Mouse (Mus musculus) thymus, postnatal 4 days (tissue): ENCODE measurements around the gene Eif3m.
"Not testable (repeated sequence)": the region's sequence is repeated elsewhere in the genome, so short reads cannot be mapped to it uniquely, and the experiment has no call there.

ENCODE experiments used
- DNase-seq: peaks from one replicate; pipeline ENCODE4 v3.0.0; 2021

Gene Eif3m

DNA sequence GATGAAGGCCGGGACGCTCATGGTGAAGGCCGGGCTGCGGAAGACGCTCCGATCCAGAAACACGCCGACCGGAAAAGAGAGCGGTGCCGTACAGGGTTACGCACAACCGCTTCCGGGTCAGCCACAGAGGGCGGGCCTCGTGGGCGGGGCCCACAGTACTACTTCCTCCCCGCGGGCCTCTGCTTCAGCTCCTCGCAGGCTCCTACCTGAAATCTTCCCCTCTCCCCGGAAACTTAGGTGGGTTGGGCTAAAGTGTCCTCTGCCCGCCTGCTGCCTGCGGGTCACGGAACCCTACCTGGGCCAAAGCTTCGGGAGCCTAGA lies at the start of gene Eif3m:
Eif3m (minus strand) TSS at position 114 of the 321 bp plus-strand sequence.
- DNase-seq: peak; percentile 96

DNA sequence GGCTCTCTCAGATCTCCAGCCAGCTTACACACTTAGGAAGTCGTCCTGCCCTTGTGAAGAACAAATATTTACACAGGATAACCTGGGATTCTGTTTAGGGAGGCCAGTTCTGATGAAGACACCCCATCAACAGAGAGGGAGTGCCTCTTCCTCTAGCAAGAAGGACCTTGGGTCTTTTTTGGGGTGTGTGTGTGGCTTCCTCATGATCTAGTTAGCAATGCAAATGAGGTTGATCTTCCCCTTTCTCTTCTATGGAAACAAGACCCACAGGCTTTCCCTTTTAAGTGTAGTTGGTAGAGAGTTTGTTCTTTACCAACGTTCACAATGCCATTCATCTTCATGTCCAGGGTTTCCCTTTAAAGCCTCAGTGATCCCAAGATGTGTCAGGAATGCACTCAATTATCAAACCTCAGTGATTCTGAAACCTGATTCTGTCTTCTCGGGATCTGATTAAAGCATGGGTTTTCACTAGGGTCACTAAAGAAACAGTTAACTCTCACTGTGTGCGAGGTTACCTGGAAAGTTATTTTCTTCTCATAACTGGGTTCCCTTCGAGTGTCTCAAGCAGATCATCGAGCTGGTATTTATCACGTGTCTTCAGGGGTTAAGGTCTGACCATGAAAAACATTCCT lies 46.0 kb upstream of the Eif3m start:
- no peak for DNase-seq

DNA sequence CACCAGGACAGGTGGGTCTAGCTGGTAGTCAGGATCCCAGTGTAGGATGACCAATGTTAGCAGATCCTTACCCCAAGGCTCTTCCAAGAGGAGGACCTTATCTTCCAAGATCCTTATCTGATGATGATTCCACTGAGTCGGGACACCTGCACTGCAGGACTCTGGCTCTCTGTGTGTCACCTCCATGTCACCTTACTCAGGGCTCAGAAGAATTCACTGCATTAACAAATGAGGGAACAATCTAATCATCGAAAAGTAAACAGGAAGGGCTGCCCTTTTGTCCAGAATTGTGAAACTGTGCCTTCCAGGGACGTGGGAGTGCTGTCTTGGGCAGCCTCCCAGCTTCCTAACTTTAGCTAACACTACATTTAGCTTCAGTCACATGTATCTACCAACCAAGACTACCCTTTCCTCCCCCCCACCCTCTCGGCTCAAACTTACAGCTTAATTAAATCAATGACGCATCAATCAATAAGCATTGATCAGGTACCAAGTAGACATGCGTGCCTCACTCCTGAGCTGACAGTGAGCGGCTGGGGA lies 41.8 kb upstream of the Eif3m start:
- no peak for DNase-seq

DNA sequence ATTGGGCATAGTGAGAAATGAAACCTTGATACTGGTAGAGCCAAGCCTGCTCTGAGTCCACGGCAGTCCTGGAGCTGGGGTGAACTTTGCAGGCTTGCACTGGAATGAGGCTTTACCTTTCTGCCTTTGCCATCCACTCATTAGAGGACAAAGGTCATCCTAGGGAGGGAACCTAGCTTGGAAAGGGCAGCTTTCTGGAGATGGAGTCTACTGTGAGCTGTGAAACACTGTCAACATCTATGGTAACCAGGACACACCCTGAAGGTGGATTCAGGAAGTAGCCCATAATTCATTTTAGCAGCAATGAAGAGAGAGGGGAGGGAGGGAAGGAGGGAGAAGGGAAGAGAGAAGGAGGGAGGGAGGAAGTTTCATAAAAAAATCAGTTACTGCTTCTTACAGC lies 38.6 kb upstream of the Eif3m start:
- no peak for DNase-seq

DNA sequence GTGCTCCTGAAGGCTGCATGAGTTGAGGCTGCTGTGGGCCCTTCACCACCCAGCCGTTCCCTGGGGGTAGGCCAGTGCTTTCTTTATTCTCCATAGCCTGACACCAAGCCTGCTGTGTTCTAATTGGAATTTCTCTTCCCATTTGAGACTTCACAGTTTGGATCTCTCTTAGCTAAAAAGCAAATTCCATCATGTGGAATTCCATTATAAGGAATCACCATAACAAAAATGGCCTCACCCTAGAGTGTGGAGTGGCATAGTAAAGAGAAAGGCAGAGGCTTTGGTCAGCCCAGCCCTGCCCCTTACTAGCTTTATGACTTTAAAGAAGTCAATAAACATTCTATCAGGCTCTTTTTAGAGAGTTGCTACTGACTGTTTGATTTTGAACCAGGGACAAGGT lies 31.4 kb upstream of the Eif3m start:
- no peak for DNase-seq

DNA sequence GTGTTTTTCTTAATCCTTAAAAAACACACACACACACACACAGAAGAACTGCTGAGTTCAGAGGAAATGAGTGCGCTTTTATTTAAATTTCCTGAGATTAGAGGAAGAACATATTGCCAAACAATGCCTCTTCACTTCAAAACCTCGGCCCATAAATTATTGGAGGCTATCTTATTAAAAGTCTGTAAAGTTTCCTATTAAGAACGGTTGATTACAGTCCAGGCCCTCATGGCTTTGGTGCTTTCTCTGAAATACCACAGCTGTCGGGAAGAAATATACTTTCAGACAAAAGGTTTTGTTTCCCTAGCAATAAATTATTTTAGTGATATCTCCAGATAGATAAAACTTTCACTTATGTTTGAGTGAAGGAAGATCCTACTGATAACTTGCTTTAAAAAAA lies 26.3 kb upstream of the Eif3m start:
- DNase-seq: no peak

DNA sequence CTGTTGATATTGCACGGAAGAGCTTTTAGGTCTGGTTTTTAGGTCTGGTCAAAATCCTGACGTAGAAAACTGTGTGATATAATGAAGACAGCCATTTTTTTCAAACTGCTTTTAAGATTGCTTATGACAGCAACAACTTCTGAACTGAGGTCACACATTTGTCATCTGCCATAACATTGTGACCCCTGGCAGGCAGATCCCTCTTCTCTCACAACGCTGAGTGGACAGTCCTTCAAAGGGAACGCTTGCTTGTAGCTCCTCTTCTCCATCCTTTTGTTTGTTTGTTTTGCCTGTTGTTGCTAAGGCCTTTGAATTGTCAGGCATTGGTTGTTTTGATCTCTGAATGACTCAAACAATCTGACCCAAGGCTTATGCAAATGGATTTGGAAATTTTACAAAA lies 24.0 kb upstream of the Eif3m start:
- no peak for DNase-seq

DNA sequence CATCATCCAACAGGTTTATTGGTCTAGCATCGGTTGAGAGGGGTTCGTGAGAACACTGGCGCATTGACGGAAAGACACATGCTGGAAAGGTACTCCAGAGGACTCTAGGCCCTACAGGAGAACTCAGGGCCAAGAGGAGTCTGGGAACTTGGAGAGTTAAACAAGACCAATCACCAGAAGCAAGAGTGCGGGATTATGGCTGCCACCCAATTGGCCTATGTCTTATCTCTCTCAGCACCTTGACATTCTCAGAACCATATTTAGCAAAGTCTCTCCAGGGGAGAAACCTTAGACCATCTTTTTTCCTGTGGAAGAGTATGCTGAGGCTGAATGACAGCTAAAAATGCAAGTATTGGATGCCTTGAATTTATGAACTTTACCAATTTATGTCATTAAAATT lies 22.0 kb upstream of the Eif3m start:
- no peak for DNase-seq

DNA sequence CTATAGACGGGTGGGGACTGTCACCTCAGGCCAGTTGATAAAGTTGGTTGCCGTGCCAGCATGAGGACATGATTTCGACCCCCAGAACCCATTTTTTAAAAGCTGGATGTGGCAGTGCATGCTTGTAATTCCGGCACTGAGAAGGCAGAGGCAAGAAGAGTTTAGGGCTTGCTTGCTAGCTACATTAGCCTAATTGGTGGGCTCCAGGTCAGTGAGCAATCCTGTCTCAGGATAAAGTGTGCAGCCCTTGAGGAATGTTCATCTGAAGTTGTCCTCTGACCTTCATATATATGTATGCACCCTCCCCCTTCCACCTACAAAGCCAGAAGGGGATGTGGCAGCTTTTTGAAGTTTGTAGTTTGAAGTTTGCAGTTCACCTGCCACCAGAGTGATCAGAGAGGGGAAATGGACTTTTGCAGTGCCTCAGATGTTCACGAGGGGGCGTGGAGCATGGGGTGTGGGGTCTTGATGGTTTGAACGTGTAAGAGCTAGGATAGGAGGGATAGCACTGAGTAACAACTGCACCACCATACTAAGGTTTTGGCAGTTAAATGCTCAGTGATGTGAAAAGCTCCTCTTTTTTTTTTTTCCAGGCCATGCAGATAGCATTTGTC lies 21.2 kb upstream of the Eif3m start:
- peak; percentile 68 for DNase-seq

DNA sequence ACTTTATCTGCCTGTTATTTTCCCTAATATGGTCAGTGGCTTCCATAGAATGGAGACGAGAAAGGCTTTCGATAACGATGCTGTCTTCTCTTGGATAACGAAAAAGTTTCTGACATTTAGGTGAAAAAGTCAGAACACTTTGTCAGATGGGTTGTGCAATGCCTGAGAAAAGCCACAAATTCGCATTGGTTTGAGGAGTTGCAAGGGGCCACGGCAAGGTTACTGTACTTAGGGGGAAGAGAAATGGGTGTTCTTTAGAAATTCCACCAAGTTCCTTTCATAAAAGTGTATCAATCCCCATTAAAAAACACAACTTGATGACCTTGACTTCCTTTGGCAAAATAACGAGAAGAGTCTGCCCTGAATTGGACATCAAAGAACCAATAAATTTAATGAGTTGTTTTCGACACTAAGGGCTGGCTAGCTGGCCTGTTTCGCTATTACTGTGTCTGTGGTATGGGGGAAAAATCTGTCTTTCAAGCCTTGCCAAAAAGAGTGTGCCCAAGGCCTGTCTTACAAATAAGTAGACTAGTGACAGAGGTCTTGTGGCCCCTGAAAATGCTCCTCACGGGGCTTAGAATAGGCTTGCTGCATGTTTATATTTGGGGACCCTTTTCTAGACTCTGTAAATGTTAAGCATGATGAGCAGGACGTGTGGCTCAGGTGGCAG lies 19.7 kb upstream of the Eif3m start:
- no peak for DNase-seq

DNA sequence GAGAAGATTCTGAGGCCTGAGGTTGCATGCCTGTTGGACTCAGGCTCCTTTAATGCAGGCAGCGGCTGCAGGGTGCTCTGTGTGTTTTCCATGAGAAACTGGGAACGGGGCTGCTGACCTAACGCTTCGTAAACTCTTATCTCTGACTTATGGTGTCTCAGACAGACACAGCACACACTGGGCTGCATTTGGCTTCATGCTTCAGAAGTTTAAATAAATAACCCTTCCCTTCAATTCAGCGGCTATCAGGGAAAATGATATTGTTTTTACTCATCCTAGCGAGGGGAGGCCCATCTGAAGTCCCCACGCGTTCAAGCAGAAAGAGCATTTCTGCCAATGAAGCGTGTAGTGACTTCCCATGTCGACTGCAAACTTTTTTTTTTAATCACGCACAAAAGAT lies 19.1 kb upstream of the Eif3m start:
- no peak for DNase-seq

DNA sequence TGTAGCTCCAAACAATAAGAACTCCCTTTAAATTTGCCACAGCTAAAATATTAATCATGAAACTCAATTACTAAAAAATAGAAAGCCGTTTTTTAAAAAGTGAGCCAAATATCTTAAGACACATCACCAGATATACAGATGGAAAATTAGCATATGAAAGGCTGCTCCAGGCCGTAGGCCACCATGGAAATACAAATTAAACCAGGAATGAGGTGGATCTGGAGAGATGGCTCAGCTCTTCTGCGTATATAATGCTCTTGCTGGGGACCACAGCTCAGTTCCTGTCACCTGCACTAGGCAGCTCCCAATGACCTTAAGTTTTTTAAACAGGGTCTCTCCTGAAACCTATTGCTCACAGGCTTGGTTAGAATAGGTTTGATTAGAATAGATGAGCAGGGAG lies 17.2 kb upstream of the Eif3m start:
- no peak for DNase-seq

DNA sequence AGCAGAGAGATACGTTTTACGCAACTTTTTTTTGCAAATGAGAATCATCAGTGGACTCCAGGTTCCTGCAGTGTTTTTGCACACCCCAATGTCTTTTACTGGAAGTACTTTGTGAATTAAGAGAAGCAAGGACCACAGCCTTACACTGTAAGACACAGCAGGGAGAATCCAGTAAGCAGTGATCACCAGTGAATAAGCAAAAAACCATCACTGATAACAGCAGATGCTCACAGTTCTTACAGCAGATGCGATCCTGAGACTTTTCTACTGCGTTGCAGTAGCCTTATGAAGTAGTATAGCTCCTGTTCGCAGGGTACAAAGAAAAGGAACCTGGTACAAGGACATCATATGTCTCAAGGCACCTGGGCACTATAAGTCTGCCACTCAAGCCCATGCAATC lies 13.6 kb upstream of the Eif3m start:
- no peak for DNase-seq

DNA sequence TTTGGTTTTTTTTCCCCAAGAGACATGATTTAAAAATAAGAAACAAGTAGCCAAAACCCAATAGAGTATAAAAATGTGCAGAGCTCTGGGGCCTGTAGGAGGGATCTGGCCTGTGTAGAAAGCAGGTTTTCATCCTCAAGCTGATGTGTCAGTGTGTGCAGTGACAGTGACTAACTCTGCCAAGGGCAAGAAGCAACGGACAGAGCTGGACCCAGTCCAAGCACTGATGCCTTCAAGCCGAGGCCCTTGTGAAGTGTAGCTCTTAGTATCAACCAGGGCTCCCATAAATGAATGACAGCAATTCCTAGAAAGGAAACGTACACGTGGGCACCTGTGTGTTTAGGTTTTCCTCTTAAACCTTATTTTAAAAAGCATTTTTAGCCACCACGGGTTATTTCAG lies 11.9 kb upstream of the Eif3m start:
- DNase-seq: no peak

DNA sequence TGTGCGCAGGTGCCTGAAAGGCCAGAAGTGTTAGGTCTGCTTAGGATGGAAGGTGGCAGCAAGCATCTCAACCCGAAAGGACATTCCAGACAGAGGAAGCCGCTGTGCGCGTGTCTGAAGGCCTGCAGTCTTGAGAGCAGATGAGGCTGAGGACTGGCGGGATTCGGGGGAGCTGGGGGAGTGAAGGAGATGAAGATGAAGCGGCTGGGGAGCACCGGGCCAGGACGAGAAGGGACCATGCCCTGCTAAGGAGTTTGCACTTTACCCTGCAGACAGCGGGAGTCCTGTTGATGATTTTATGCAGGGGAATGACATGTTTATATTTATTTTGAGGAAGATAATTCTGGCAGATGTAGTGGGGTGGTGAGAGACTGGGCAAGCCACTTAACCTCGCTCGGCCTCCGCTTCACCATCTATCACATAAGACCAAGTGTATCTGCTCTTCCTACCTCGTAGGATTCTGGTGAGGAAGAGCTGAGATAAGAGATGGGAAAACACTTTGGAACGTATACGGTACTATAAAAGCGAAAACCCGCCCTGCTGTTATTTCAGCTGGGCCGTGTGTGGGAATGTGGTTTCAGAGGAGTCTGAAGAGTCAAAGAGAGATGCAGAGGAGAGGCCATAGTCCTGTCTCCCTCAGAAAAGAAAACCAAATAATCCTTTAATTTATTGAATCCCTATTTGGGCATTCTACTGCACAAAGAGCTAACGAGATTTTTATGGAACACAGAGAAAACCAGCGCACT lies 10.2 kb upstream of the Eif3m start:
- no peak for DNase-seq

DNA sequence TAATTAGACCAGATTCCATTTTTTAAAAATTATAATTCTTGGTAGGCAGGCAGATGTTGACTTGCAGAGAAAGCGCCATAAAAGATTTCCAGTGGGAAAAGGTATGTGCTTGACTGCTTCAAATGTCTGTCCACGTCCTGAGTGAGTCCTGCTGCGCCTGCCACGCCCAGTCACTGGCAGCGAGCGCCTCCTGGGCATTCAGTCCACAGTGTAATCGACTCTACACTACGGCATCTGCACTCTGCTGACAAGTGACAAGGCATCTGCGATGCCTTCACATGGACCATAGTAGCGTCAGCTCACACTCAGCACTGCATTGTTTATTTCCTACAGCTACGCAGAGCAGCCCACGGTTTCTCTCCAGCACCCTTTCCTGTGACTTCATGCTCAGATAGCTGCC lies 8.7 kb upstream of the Eif3m start:
- DNase-seq: not testable (repeated sequence)

DNA sequence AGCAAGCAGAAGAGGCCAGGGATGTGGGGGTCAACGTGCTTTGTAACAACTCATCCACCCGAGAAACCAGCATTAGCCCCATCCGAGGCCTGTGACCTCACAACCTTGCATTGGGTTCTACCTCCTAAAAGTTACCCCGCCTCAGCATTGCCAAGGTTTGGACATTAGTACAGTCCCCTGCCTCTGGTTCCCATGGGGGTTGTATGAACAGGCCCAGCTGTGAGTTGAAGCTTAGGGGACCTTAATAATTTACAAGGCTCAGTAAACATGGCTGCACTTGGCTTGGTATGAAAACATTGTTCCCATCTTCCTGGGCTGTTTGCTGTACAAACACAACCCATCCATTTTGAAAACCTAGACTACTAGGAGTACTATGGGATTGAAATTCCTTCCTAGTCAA lies 6.9 kb upstream of the Eif3m start:
- no peak for DNase-seq

DNA sequence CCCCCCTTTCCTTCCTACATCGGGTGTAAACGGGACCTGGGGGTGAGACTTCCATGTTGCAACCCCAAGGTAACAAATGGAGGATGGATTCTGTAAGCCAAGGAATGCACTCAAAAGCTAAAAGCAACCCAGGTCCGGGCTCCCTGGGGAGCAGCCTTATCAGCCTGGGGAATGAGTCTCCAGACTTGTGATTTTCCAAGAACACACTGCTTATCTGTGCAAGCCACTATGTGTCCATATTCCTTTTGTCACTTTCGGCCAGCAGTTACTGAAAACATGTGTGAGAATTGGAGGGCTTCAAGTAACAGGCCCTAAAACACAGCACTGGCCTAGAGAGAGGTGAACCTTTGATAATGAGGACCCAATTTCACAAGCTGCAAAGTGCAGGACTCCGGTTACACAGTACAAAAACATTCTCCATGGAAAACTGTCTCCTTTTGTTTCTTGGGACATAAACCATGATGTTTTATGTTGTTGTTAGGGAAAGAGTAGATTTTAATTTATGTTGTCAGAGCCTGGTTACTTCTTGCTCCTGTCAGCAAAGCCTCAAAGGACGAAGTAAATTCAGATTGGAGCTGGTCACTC lies 6.2 kb upstream of the Eif3m start:
- DNase-seq: no peak

DNA sequence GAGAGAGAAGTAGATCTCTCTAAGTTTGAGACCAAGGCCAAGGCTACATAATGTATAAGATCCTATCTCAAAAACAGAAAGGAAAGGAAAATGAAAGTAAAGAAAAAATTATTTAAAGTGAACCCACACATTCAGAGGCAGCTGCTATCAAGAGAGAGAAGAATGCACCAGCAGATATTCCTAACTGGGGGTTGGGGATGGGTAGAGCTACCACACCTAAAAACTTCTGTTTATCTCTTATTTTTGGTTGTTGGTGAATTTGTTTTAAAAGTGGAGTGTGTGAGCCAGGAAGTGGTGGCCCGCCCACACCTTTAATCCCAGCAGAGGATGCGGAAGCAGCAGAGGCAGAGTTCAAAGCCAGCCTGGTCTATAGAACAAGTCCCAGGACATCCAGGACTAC lies 5.0 kb upstream of the Eif3m start:
- DNase-seq: peak; percentile 57

DNA sequence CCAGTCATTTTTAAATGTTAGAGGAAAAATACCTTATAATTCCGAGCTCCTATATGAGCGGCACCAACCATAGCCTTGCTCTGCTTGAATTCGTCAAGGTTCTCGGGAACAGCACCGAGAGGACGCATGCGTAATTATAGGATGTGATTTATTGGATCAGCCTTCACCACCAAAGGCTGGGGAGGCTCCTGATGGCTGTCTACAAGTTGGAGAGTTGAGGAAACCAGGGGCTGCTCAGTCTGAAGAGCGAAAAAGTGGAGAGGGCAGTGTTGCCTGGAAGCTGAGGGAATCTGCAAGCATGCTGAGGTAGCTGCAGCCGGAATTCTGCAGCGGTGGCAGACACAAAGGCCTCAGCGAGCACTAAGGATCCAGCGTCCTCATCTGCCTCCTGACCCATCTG lies 4.4 kb upstream of the Eif3m start:
- DNase-seq: peak; percentile 18

DNA sequence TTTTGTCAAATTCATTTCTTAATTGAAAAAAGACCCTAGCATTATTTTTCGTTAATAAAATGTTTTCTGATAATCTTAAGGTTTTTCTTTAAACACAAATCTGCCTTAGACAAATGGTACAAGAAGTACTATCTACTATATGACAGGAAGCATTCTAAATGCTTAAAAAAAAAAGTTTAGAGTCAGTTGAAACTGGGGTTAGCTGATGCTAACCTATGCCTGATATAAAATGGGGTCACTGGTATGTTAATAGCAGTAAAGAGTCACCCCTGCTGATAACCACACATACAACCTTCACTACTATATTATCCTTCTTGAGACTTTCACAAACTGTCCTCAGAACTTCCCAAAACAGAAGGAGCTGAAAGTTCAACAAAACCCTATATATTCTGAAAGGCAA lies 2.6 kb upstream of the Eif3m start:
- no peak for DNase-seq

DNA sequence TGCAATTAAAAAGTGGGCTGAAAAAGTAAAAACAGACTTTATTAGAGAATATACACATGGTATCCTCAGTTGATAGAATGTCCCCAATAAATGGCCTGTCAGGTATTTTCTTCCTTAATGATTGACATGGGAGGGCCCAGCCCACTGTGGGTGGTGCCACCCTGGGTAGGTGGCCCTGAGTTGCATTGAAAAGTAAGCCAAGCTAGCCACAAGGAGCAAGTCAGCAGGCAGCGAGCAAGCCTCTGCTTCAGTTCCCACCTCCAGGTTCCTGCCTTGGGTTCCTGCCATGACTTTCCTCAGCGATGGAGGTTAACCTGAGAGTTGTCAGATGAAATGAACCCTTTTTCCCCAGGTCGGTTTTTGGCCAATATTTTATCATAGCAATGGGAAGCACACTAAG lies 922 bp upstream of the Eif3m start:
- DNase-seq: no peak

DNA sequence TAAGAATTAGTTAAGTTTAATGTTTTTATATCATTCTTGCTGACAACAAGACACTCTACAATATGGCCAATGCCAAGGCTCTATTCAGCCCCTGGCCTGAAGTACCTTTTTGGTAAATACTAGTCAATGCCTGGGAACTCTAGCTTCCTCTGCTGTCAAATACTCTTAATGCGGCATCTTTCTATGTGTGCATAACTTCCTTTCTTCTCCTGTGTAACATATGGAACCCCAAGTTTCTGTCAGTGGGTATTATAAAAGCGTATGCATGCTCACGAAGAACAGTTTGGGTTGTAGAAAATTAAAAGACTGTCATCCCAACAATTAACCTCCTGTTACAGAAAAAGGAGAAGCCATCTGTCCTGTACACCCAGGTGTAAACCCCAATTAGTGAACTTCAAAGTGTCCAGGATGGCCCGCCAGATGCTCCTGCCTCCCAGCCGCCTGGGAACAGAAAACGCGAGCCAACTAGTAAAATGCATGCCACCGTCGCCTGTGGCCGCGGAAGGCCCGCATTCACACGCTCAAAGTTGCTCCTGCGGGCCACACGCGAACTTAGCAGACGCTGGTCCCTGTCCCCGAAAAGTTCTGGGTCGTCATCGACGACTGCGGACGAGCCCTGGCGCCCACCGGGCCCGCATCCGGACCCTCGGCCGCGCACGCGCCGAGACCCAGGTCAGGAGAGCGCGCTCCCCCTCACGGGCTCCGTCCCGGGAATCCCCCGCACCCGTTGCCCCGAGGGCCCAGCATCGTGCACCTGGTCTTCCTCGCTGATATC lies 501 bp downstream of the Eif3m start:
- no peak for DNase-seq
